ENCODE assay signal across 9 mouse cellular contexts in genomic region chr17:13009887-13010286, GRCm38 (mm10). TPM values are rescaled to one million over a fixed set of nuclear protein-coding genes. Genes with fewer than 3 reads are reported as not detected.
A peak's percentile ranks its signal among the peaks of the same experiment; 100 is the strongest.
DNase-seq lines count a peak whose midpoint lies in the region; ATAC-seq and TF ChIP-seq lines count a peak whose summit lies in the region.
"Had no signal": no experiment of that assay in that cellular context is flagged by ENCODE, and none has a peak within 500 bp of the region (broad histone marks: within the 10 kb centered on the region; RNA-seq: fewer than 3 reads in every experiment).

No protein-coding gene starts in this region.

- H3K4me1 ChIP-seq in forebrain, postnatal 0 days (ENCODE audit: insufficient read depth): peaks cover 5% of the 10 kb centered on the region; the same call in 1 of the 2 replicates
- H3K4me1 ChIP-seq in forebrain, embryonic 12.5 days: peaks cover 9% of the 10 kb centered on the region
- no peaks in the 10 kb centered on the region for H3K4me1 ChIP-seq in liver, adult 2 months (ENCODE audit: control insufficient read depth, insufficient read depth, low read length)
- no peaks in the 10 kb centered on the region; the same call in 1 of the 2 replicates for H3K4me1 ChIP-seq in liver, embryonic 11.5 days (replicated peaks; ENCODE audit: control insufficient read depth, insufficient read depth, low read length)
- H3K4me1 ChIP-seq in heart, embryonic 13.5 days: peaks cover 21% of the 10 kb centered on the region

- no peak for ATAC-seq in forebrain, postnatal 0 days
- ATAC-seq in forebrain, embryonic 12.5 days (ENCODE audit: low FRiP score): no peak
- no peak for ATAC-seq in liver, embryonic 11.5 days (replicated peaks; ENCODE audit: low FRiP score)
- ATAC-seq in heart, embryonic 13.5 days (ENCODE audit: extremely low read depth, insufficient number of reproducible peaks, low FRiP score, low TSS enrichment): no peak

- H3K36me3 ChIP-seq in forebrain, postnatal 0 days (ENCODE audit: insufficient read depth): peaks cover 29% of the 10 kb centered on the region
- peaks cover 27% of the 10 kb centered on the region for H3K36me3 ChIP-seq in forebrain, embryonic 12.5 days (replicated peaks)
- H3K36me3 ChIP-seq in liver, adult 2 months (ENCODE audit: control insufficient read depth, insufficient read depth, low read length): peaks cover 40% of the 10 kb centered on the region
- peaks cover 16% of the 10 kb centered on the region for H3K36me3 ChIP-seq in liver, embryonic 11.5 days (ENCODE audit: control insufficient read depth, insufficient read depth, low read length)
- H3K36me3 ChIP-seq in heart, embryonic 13.5 days: peaks cover 46% of the 10 kb centered on the region

- 24% methylated on average over 3 of the region's 3 CpGs for WGBS in forebrain, postnatal 0 days
- WGBS in forebrain, embryonic 12.5 days: 40% methylated on average over 3 of the region's 3 CpGs
- under 1% methylated on average over 3 of the region's 3 CpGs for WGBS in liver, adult 2 months
- WGBS in liver, embryonic 11.5 days: 31% methylated on average over 3 of the region's 3 CpGs
- 46% methylated on average over 3 of the region's 3 CpGs for WGBS in heart, embryonic 13.5 days

- no peaks in the 10 kb centered on the region for H3K27me3 ChIP-seq in forebrain, postnatal 0 days (ENCODE audit: insufficient read depth, low read length)
- no peaks in the 10 kb centered on the region for H3K27me3 ChIP-seq in forebrain, embryonic 12.5 days
- H3K27me3 ChIP-seq in liver, adult 2 months (ENCODE audit: control insufficient read depth, insufficient read depth, low read length): no peaks in the 10 kb centered on the region
- H3K27me3 ChIP-seq in liver, embryonic 11.5 days (replicated peaks; ENCODE audit: control insufficient read depth, insufficient read depth, low read length): no peaks in the 10 kb centered on the region
- no peaks in the 10 kb centered on the region for H3K27me3 ChIP-seq in heart, embryonic 13.5 days (replicated peaks)

- H3K27ac ChIP-seq in forebrain, postnatal 0 days (ENCODE audit: low read depth, low read length): no peak overlapping the region
- H3K27ac ChIP-seq in forebrain, embryonic 12.5 days: no peak overlapping the region
- no peak overlapping the region for H3K27ac ChIP-seq in liver, adult 2 months (replicated peaks; ENCODE audit: insufficient read depth, low read depth, low read length)
- H3K27ac ChIP-seq in liver, embryonic 11.5 days (ENCODE audit: low read depth, low read length): no peak overlapping the region
- no peak overlapping the region for H3K27ac ChIP-seq in heart, embryonic 13.5 days (replicated peaks)

- peak; percentile 73 for DNase-seq in forebrain, postnatal 0 days
- DNase-seq in liver, adult 2 months (ENCODE audit: extremely low read depth, low read depth, low spot score): peak; percentile 88
- DNase-seq in liver, embryonic 11.5 days (ENCODE audit: low spot score): no peak
- peak; percentile 71 for DNase-seq in ZHBTc4 (ENCODE audit: low read depth, low spot score)
- DNase-seq in mesoderm, embryonic 11.5 days (ENCODE audit: low read depth, low spot score): peak; percentile 70
- DNase-seq in urinary bladder, postnatal 4 days (ENCODE audit: low spot score in 2 of 2): no peak

- no peaks in the 10 kb centered on the region; the same call in 1 of the 2 replicates for H3K79me2 ChIP-seq in liver, adult 2 months (ENCODE audit: control insufficient read depth, insufficient read depth, low read length)

- H3K4me3 ChIP-seq in forebrain, postnatal 0 days (ENCODE audit: low read depth, low read length): no peak overlapping the region
- no peak overlapping the region for H3K4me3 ChIP-seq in forebrain, embryonic 12.5 days (replicated peaks)
- H3K4me3 ChIP-seq in liver, adult 2 months (ENCODE audit: insufficient read depth, low read depth, low read length): no peak overlapping the region
- no peak overlapping the region for H3K4me3 ChIP-seq in liver, embryonic 11.5 days (ENCODE audit: low read depth, low read length)
- H3K4me3 ChIP-seq in heart, embryonic 13.5 days: no peak overlapping the region

- TF ChIP-seq POLR2A in liver, adult 2 months (IDR thresholded peaks at IDR 0.05; ENCODE audit: extremely low read depth, insufficient read depth, low read length): no peak

- peak; percentile 68 for TF ChIP-seq CTCF in forebrain, postnatal 0 days (IDR thresholded peaks at IDR 0.05; ENCODE audit: low read depth)
- peak; percentile 58 for TF ChIP-seq CTCF in liver, adult 2 months (IDR thresholded peaks at IDR 0.05; ENCODE audit: low read depth, low read length)

- no peak overlapping the region for H3K4me2 ChIP-seq in forebrain, postnatal 0 days (ENCODE audit: low read depth)
- no peak overlapping the region for H3K4me2 ChIP-seq in forebrain, embryonic 12.5 days
- no peak overlapping the region for H3K4me2 ChIP-seq in liver, embryonic 11.5 days
- peak overlapping the region; percentile 90; the same call in 1 of the 2 replicates for H3K4me2 ChIP-seq in heart, embryonic 13.5 days

- H3K9me3 ChIP-seq in forebrain, postnatal 0 days (ENCODE audit: low read length): no peaks in the 10 kb centered on the region
- H3K9me3 ChIP-seq in forebrain, embryonic 12.5 days: no peaks in the 10 kb centered on the region
- H3K9me3 ChIP-seq in liver, embryonic 11.5 days (ENCODE audit: control insufficient read depth, low read length): no peaks in the 10 kb centered on the region
- no peaks in the 10 kb centered on the region for H3K9me3 ChIP-seq in heart, embryonic 13.5 days

- H3K9ac ChIP-seq in forebrain, postnatal 0 days: no peak overlapping the region
- no peak overlapping the region for H3K9ac ChIP-seq in forebrain, embryonic 12.5 days
- no peak overlapping the region for H3K9ac ChIP-seq in liver, adult 2 months (ENCODE audit: low read depth, low read length)
- H3K9ac ChIP-seq in liver, embryonic 11.5 days (ENCODE audit: low read depth, low read length): no peak overlapping the region
- no peak overlapping the region for H3K9ac ChIP-seq in heart, embryonic 13.5 days

RNA-seq across cellular contexts. Expression of gene Sod2, which starts 3.2 kb away (rescaled TPM):
- total RNA-seq in forebrain, postnatal 0 days (2014; rRNA removed): 86.7 and 110 TPM in 2 replicates
- 128 and 140 TPM in 2 replicates for polyA plus RNA-seq in forebrain, postnatal 0 days (2015; fragmentation: Nextera tagmentation; extraction: Ambion mirVana)
- 105 and 109 TPM in 2 replicates for polyA plus RNA-seq in forebrain, embryonic 12.5 days (2016; fragmentation: Nextera tagmentation; extraction: Ambion mirVana)
- total RNA-seq in liver, adult 2 months (2014; rRNA removed): 169 and 338 TPM in 2 replicates
- polyA plus RNA-seq in liver, adult 2 months (2012; rRNA removed): 593 and 597 TPM in 2 replicates
- 193 and 213 TPM in 2 replicates for polyA plus RNA-seq in liver, embryonic 11.5 days (2014; fragmentation: Nextera tagmentation; extraction: Ambion mirVana)
- 305 and 354 TPM in 2 replicates for polyA plus RNA-seq in heart, embryonic 13.5 days (2015; fragmentation: Nextera tagmentation; extraction: Ambion mirVana)

RNA-seq across cellular contexts. Expression of gene Wtap, which starts 15.9 kb away (rescaled TPM):
- total RNA-seq in forebrain, postnatal 0 days (2014; rRNA removed): 111 and 116 TPM in 2 replicates
- polyA plus RNA-seq in forebrain, postnatal 0 days (2015; fragmentation: Nextera tagmentation; extraction: Ambion mirVana): 148 and 157 TPM in 2 replicates
- 87.7 and 111 TPM in 2 replicates for polyA plus RNA-seq in forebrain, embryonic 12.5 days (2016; fragmentation: Nextera tagmentation; extraction: Ambion mirVana)
- total RNA-seq in liver, adult 2 months (2014; rRNA removed): 32.0 and 32.6 TPM in 2 replicates
- polyA plus RNA-seq in liver, adult 2 months (2012; rRNA removed): 7.8 and 7.9 TPM in 2 replicates
- polyA plus RNA-seq in liver, embryonic 11.5 days (2014; fragmentation: Nextera tagmentation; extraction: Ambion mirVana): 99.4 and 101 TPM in 2 replicates
- 80.5 and 87.0 TPM in 2 replicates for polyA plus RNA-seq in heart, embryonic 13.5 days (2015; fragmentation: Nextera tagmentation; extraction: Ambion mirVana)

RNA-seq across cellular contexts. Expression of gene Gpr31b, which starts 42.2 kb away (rescaled TPM):
- total RNA-seq in forebrain, postnatal 0 days (2014; rRNA removed): 1.6 TPM in 1 of 2 replicates, not detected in the other
- not detected in 2 replicates for polyA plus RNA-seq in forebrain, postnatal 0 days (2015; fragmentation: Nextera tagmentation; extraction: Ambion mirVana)
- polyA plus RNA-seq in forebrain, embryonic 12.5 days (2016; fragmentation: Nextera tagmentation; extraction: Ambion mirVana): not detected in 2 replicates
- not detected in 2 replicates for total RNA-seq in liver, adult 2 months (2014; rRNA removed)
- polyA plus RNA-seq in liver, adult 2 months (2012; rRNA removed): not detected in 2 replicates
- not detected in 2 replicates for polyA plus RNA-seq in liver, embryonic 11.5 days (2014; fragmentation: Nextera tagmentation; extraction: Ambion mirVana)
- 0.13 TPM in 1 of 2 replicates, not detected in the other for polyA plus RNA-seq in heart, embryonic 13.5 days (2015; fragmentation: Nextera tagmentation; extraction: Ambion mirVana)
- polyA plus RNA-seq: limb, embryonic 11.5 days had no signal

RNA-seq across cellular contexts. Expression of gene Acat2, which starts 49.3 kb away (rescaled TPM):
- 228 and 260 TPM in 2 replicates for total RNA-seq in forebrain, postnatal 0 days (2014; rRNA removed)
- polyA plus RNA-seq in forebrain, postnatal 0 days (2015; fragmentation: Nextera tagmentation; extraction: Ambion mirVana): 268 and 278 TPM in 2 replicates
- polyA plus RNA-seq in forebrain, embryonic 12.5 days (2016; fragmentation: Nextera tagmentation; extraction: Ambion mirVana): 370 and 386 TPM in 2 replicates
- total RNA-seq in liver, adult 2 months (2014; rRNA removed): 75.1 and 75.7 TPM in 2 replicates
- 44.6 and 45.9 TPM in 2 replicates for polyA plus RNA-seq in liver, adult 2 months (2012; rRNA removed)
- 113 and 126 TPM in 2 replicates for polyA plus RNA-seq in liver, embryonic 11.5 days (2014; fragmentation: Nextera tagmentation; extraction: Ambion mirVana)
- polyA plus RNA-seq in heart, embryonic 13.5 days (2015; fragmentation: Nextera tagmentation; extraction: Ambion mirVana): 48.9 and 50.9 TPM in 2 replicates

RNA-seq across cellular contexts. Expression of gene Tcp10b, which starts 51.0 kb away (rescaled TPM):
- total RNA-seq in forebrain, postnatal 0 days (2014; rRNA removed): 0.33 and 1.2 TPM in 2 replicates
- 0.20 and 0.29 TPM in 2 replicates for polyA plus RNA-seq in forebrain, postnatal 0 days (2015; fragmentation: Nextera tagmentation; extraction: Ambion mirVana)
- 0.15 and 0.41 TPM in 2 replicates for polyA plus RNA-seq in forebrain, embryonic 12.5 days (2016; fragmentation: Nextera tagmentation; extraction: Ambion mirVana)
- total RNA-seq in liver, adult 2 months (2014; rRNA removed): 0.27 and 0.65 TPM in 2 replicates
- not detected in 2 replicates for polyA plus RNA-seq in liver, adult 2 months (2012; rRNA removed)
- polyA plus RNA-seq in liver, embryonic 11.5 days (2014; fragmentation: Nextera tagmentation; extraction: Ambion mirVana): not detected in 2 replicates
- polyA plus RNA-seq in heart, embryonic 13.5 days (2015; fragmentation: Nextera tagmentation; extraction: Ambion mirVana): 0.11 TPM in 1 of 2 replicates, not detected in the other
- polyA plus RNA-seq: limb, embryonic 11.5 days had no signal

Comparison
In these comparisons a context has a peak if more than half of its experiments do, and no peak if none do; other contexts are left out.
1. DNase-seq: peak in forebrain, postnatal 0 days (single experiment), liver, adult 2 months (single experiment), ZHBTc4 (single experiment) and mesoderm, embryonic 11.5 days (single experiment); none in liver, embryonic 11.5 days (single experiment) and urinary bladder, postnatal 4 days (0 of 2).